Mouse (Mus musculus): ENCODE data around the gene Gpr155. TPM values are rescaled to one million over a fixed set of nuclear protein-coding genes. Genes with fewer than 3 reads are reported as not detected.

Gene Gpr155
- polyA plus RNA-seq (2015; fragmentation: Nextera tagmentation; extraction: Ambion mirVana) = 4.7 and 6.2 TPM in 2 replicates

DNA sequence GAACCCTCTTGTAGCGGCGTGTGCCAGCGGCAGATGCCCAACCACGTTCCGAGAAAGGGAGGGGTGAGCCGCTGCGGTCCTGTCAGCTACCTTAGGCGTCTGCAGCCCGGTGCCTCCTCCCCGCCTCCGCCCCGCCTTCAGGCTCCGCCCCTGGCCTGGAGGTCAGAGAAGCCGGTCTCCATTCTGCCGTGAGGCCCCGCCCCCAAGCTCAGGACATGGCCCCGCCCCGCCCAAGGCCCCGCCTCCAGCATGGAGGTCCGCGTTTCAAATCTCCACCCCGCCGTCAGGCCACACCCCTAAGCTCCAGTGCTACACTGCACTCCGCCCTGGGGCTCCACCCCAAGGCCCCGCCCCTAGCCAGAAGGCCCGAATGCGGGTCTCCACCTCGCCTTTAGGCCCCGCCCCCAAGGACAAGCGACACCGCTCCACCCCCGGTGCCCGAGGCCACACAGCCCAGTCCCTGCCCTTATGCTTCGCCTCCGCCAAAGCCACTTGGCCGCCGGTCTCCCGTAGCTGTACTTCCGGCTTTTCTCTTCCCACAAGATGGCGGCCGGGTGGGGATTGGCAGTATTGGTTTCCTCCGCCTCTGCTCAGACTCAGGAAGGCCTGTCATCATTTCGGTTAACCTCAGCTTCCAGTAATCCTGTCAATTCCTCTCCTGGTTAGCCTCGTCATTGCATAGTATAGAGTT lies at the start of gene Gpr155:
Gene Gpr155 (minus strand): TSS at position 217 of the 691 bp plus-strand sequence.
- Histone ChIP-seq H3K4me2 (peak within 1 kb of the TSS; percentile 98), H3K9ac (peak within 1 kb of the TSS; percentile 71), H3K36me3 (no peaks in the 10 kb centered on the region), H3K27ac (peak within 1 kb of the TSS; percentile 82), H3K4me3 (peak within 1 kb of the TSS; percentile 85), H3K27me3 (no peaks in the 10 kb centered on the region), H3K9me3 (replicated peaks) (no peaks in the 10 kb centered on the region), H3K4me1 (replicated peaks) (peaks cover 8% of the 10 kb centered on the region)
- ATAC-seq (replicated peaks; ENCODE audit: insufficient number of reproducible peaks, insufficient read depth, low FRiP score, low read depth) = peak; percentile 99
- under 1% methylated on average over 44 of the region's 44 CpGs for WGBS

DNA sequence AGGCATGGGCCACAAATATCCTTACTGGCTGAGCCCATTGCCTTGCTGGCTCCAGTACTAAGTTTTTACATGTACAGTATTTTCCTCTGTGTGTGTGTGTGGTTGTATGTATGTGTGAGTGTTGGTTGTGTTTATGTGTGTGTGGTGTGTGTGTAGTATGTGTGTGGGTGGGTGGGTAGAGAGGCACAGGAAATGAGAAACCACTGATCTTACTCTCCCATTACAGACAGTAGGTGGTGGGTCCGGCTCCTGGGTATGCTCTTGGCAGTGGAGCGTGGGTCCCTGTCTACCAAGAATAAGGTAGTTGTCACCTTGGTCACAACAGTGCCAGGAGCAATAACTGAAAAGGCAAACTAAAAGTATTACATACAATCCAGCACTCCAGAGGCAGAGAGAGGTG lies 49.5 kb upstream of the Gpr155 start:
- no peak overlapping the region for H3K4me3 ChIP-seq

DNA sequence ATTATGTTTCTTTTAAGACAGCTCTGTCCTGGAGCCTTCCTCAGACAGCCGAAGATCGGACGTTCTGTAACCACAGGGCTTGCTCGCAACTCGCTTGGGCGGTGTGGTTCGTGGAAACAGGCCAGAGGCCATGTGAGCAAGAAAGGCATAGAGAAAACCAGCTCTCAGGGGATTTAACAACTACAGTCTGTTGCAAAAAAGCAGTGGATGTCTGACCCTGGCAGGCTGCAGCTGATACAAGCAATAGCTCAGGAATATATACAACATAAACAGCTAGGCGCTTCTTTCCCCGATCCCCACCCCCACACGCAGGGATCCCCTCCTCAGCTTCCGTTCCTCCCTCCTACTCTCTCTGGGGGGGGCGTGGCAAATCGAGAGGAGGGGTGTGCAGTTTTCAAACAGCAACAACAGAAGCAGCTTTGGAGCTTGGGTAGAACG lies 45.6 kb upstream of the Gpr155 start:
- ATAC-seq (replicated peaks; ENCODE audit: insufficient number of reproducible peaks, insufficient read depth, low FRiP score, low read depth) = no peak
- Histone ChIP-seq H3K27ac (no peak overlapping the region), H3K27me3 (no peaks in the 10 kb centered on the region), H3K4me2 (peak overlapping the region; percentile 37), H3K4me1 (replicated peaks) (no peaks in the 10 kb centered on the region), H3K4me3 (peak overlapping the region; percentile 15), H3K9me3 (replicated peaks) (no peaks in the 10 kb centered on the region), H3K36me3 (peaks cover 9% of the 10 kb centered on the region; the same call in 1 of the 2 replicates), H3K9ac (no peak overlapping the region)
- 32% methylated on average over 14 of the region's 14 CpGs for WGBS

More for the DNA sequence above, 49.5 kb upstream of the Gpr155 start:
- Histone ChIP-seq H3K9me3 (replicated peaks) (no peaks in the 10 kb centered on the region), H3K27ac (no peak overlapping the region), H3K4me2 (no peak overlapping the region), H3K9ac (no peak overlapping the region), H3K36me3 (peaks cover 23% of the 10 kb centered on the region), H3K27me3 (no peaks in the 10 kb centered on the region), H3K4me1 (replicated peaks) (no peaks in the 10 kb centered on the region)
- WGBS = 83% methylated on average over 2 of the region's 2 CpGs
- no peak for ATAC-seq (replicated peaks; ENCODE audit: insufficient number of reproducible peaks, insufficient read depth, low FRiP score, low read depth)

DNA sequence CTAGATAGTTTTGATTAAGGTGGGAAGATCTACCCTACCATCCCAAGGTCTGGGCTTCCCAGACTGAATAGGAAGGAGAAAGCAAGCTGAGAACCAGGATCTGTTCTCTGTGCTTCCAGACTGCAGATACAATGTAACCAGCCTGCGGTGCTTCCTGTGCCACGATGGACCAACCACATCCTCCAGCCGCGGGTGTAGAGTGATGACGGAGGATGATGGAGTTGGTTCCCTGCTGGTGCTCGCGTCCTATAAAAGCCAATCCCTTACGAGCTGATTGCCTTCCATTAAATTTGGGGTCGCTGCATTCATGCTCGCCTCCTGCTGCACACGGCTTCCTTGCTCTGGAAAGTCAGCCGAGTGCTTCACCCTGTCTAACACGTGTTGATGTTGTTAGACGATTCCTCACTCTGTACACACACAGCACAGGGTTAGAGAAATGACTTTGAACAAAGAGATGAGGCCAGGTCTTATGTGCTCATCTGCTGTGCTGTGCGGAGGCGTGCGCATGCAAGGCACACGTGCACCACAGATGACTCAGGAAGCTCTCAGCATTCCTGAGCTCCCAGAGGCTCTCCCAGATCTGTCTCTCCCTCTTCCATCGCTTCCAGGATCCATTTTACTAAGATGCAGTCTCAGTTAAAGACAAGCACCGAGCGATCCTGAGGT lies 42.6 kb upstream of the Gpr155 start:
- Histone ChIP-seq H3K27ac (no peak overlapping the region), H3K9me3 (replicated peaks) (no peaks in the 10 kb centered on the region), H3K4me2 (no peak overlapping the region), H3K4me3 (no peak overlapping the region), H3K9ac (no peak overlapping the region), H3K27me3 (no peaks in the 10 kb centered on the region), H3K36me3 (peaks cover 3% of the 10 kb centered on the region; the same call in 1 of the 2 replicates), H3K4me1 (replicated peaks) (no peaks in the 10 kb centered on the region)
- WGBS = 48% methylated on average over 21 of the region's 21 CpGs
- ATAC-seq (replicated peaks; ENCODE audit: insufficient number of reproducible peaks, insufficient read depth, low FRiP score, low read depth) = peak; percentile 66

DNA sequence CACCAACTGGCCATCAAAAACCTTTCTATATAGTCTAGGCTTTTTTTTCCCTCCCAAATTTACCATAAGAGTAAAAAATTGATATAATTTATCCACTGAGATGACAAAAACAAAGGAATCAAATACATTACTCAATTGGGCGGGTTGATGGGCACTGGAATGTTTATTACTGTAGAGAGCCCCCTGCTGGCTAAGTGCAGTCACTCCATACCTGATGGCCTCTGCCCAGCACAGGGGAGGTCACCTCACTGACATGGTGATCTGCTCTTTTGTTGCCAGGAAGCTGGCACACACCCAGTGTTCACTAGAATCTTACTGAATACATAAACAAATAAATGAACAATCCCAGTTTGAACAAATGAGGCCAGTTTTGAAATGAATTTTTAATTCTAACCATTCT lies 40.9 kb upstream of the Gpr155 start:
- ATAC-seq (replicated peaks; ENCODE audit: insufficient number of reproducible peaks, insufficient read depth, low FRiP score, low read depth) = no peak

DNA sequence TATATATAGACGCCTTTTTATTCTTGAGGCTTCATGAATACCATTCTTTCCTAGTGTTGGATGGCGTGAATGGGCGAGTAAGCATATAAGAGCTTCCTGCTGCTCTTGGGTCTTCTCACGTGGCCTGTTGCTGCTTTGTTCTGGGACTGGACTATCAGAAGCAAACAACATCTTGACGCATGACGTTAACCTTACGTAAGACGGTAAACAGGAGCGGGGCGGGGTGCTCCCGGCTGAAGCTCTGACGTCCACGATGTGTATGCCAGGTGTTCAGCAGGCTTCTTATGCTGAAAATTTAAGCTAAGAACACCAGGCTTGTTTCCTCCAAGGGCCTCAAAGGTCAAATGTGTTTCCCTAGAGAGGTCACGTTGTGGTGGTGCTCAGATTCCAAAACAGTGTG lies 39.5 kb upstream of the Gpr155 start:
- Histone ChIP-seq H3K4me1 (replicated peaks) (no peaks in the 10 kb centered on the region), H3K4me2 (no peak overlapping the region), H3K36me3 (no peaks in the 10 kb centered on the region), H3K4me3 (no peak overlapping the region), H3K9ac (no peak overlapping the region), H3K27ac (no peak overlapping the region), H3K9me3 (replicated peaks) (no peaks in the 10 kb centered on the region), H3K27me3 (no peaks in the 10 kb centered on the region)
- ATAC-seq (replicated peaks; ENCODE audit: insufficient number of reproducible peaks, insufficient read depth, low FRiP score, low read depth) = no peak
- WGBS = 77% methylated on average over 14 of the region's 14 CpGs

More for the DNA sequence above, 40.9 kb upstream of the Gpr155 start:
- H3K4me1 ChIP-seq (replicated peaks) = no peaks in the 10 kb centered on the region
- no peak overlapping the region for H3K9ac ChIP-seq
- H3K4me2 ChIP-seq = no peak overlapping the region
- no peaks in the 10 kb centered on the region for H3K9me3 ChIP-seq (replicated peaks)
- no peaks in the 10 kb centered on the region for H3K36me3 ChIP-seq
- no peaks in the 10 kb centered on the region for H3K27me3 ChIP-seq
- WGBS = 14% methylated on average over 1 of the region's 1 CpGs
- H3K4me3 ChIP-seq = no peak overlapping the region
- H3K27ac ChIP-seq = no peak overlapping the region

DNA sequence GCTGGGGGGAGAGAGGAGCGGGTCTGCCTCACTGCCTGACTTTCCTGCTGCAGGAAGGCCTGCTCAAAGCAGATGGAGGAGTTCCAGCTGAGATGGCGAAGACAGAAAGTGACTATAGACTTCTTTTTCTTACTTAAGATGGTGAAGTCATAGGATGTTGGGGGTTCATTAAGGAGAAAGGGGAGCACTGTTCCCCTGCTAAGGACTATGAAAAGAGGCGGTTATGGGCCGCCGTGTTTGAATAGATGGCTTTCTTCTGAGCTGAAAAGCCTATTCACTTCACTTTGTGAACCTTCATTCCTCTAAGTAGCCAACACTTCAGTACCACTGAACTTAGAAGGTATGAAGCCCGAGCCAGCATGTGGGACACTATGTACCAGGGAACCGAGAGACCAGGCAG lies 33.4 kb upstream of the Gpr155 start:
- ATAC-seq (replicated peaks; ENCODE audit: insufficient number of reproducible peaks, insufficient read depth, low FRiP score, low read depth) = no peak
- WGBS = 75% methylated on average over 7 of the region's 7 CpGs
- Histone ChIP-seq H3K9me3 (replicated peaks) (no peaks in the 10 kb centered on the region), H3K4me1 (replicated peaks) (no peaks in the 10 kb centered on the region), H3K27ac (no peak overlapping the region), H3K4me2 (no peak overlapping the region), H3K9ac (no peak overlapping the region), H3K36me3 (no peaks in the 10 kb centered on the region), H3K4me3 (no peak overlapping the region), H3K27me3 (no peaks in the 10 kb centered on the region)

DNA sequence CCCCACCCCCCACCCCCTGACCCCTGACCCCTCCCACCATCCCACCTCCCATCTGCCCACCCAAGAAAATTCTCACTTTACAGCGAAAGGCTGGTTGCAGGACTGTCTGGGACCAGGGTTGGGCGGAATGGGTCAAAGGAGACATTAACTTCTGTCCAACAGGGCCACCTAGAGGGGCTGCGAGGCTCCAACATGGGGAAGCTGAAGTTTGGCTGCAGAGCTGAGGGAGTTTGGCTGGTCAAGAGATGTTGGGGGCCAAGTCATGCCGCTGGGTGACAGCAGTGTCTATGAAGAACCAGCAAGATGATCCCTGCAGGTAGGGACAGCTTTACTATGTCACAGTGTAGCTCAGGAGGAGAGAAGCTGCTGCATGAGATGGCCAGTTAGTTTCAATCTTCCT lies 32.9 kb upstream of the Gpr155 start:
- no peak for ATAC-seq (replicated peaks; ENCODE audit: insufficient number of reproducible peaks, insufficient read depth, low FRiP score, low read depth)
- Histone ChIP-seq H3K9ac (no peak overlapping the region), H3K27ac (no peak overlapping the region), H3K4me3 (no peak overlapping the region), H3K36me3 (no peaks in the 10 kb centered on the region), H3K4me2 (no peak overlapping the region), H3K9me3 (replicated peaks) (no peaks in the 10 kb centered on the region), H3K27me3 (no peaks in the 10 kb centered on the region), H3K4me1 (replicated peaks) (no peaks in the 10 kb centered on the region)
- 38% methylated on average over 4 of the region's 4 CpGs for WGBS

DNA sequence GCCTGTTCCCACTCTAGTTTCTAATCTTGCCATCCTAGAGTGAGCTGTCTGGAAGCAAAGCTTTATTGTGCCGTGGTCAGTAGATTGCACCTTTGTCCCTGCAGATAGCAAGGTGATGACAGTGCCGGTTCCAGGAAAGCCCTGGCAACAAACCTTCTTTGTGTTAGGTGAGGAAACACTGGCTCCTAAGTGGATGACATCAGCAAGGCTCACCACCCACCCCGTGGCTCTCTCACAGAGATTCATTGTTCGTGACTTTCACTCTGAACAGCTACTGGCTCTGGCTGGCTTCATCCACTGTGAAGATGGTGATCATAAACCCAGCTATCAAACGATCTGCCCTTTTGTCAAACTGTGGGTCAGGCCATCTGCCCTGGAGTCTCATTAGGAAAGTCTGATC lies 29.5 kb upstream of the Gpr155 start:
- Histone ChIP-seq H3K9ac (no peak overlapping the region), H3K27me3 (no peaks in the 10 kb centered on the region), H3K4me3 (no peak overlapping the region), H3K36me3 (no peaks in the 10 kb centered on the region), H3K4me1 (replicated peaks) (no peaks in the 10 kb centered on the region), H3K4me2 (no peak overlapping the region), H3K9me3 (replicated peaks) (no peaks in the 10 kb centered on the region), H3K27ac (no peak overlapping the region)
- ATAC-seq (replicated peaks; ENCODE audit: insufficient number of reproducible peaks, insufficient read depth, low FRiP score, low read depth) = no peak
- 26% methylated on average over 5 of the region's 5 CpGs for WGBS

DNA sequence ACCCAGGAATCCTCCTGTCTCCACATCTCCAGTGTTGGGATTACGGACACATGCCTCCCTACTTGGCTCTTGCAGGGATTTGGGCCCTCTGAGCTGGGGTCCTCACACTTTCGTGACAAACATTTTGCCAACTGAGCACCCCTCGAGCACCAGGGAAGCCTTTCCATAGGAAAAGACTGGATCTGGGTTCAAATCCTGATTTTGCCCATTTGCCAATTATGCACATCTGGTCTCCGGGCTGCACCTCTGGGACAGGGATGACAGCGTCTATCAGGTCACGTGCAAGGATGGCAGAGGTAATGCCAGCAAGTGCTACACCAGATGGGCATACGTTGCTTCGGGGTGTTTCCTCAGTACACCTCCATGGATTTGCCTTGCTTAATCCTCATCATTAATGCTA lies 23.7 kb upstream of the Gpr155 start:
- H3K4me1 ChIP-seq (replicated peaks) = no peaks in the 10 kb centered on the region
- H3K4me2 ChIP-seq = no peak overlapping the region
- ATAC-seq (replicated peaks; ENCODE audit: insufficient number of reproducible peaks, insufficient read depth, low FRiP score, low read depth) = no peak
- H3K4me3 ChIP-seq = no peak overlapping the region
- no peaks in the 10 kb centered on the region for H3K9me3 ChIP-seq (replicated peaks)
- H3K9ac ChIP-seq = no peak overlapping the region
- 88% methylated on average over 8 of the region's 8 CpGs for WGBS
- no peaks in the 10 kb centered on the region for H3K36me3 ChIP-seq
- no peak overlapping the region for H3K27ac ChIP-seq
- H3K27me3 ChIP-seq = no peaks in the 10 kb centered on the region

DNA sequence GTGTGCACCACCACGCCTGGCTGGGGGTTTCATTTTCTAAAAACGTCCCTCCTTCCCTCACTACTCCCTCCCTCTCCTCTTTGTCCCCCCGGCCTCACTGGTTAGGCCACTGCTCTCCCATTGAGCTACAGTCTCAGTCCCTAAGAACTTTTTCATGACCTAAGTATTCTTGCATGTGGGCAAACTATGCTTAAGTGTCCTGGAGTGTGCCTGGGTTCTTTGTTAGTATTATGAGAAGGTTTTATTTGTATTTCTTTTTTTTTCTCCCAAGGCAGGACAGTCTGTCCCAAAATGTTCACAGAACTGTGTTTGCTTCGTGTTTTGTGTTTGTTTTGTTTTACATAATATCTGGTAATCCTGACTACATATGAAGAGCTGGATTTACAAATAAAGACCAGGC lies 21.3 kb upstream of the Gpr155 start:
- Histone ChIP-seq H3K9me3 (replicated peaks) (no peaks in the 10 kb centered on the region), H3K4me3 (no peak overlapping the region), H3K4me2 (no peak overlapping the region), H3K4me1 (replicated peaks) (no peaks in the 10 kb centered on the region), H3K9ac (no peak overlapping the region), H3K36me3 (no peaks in the 10 kb centered on the region), H3K27me3 (no peaks in the 10 kb centered on the region), H3K27ac (no peak overlapping the region)
- 59% methylated on average over 4 of the region's 4 CpGs for WGBS
- no peak for ATAC-seq (replicated peaks; ENCODE audit: insufficient number of reproducible peaks, insufficient read depth, low FRiP score, low read depth)

Data from heart, embryonic 15.5 days (tissue).